Mouse (Mus musculus) R1 (cell line): ENCODE measurements at regions not wholly inside any gene's neighbourhood (a gene's known extent, or its start where the extent isn't known, plus 50 kb on each side); places are given as distances from the start of the nearest gene placed in this dataset.

ENCODE experiments used
- DNase-seq: peaks from one replicate; pipeline ENCODE4 v3.0.0-alpha.2; 2018; ENCODE audit warnings: low read depth, low spot score

DNA sequence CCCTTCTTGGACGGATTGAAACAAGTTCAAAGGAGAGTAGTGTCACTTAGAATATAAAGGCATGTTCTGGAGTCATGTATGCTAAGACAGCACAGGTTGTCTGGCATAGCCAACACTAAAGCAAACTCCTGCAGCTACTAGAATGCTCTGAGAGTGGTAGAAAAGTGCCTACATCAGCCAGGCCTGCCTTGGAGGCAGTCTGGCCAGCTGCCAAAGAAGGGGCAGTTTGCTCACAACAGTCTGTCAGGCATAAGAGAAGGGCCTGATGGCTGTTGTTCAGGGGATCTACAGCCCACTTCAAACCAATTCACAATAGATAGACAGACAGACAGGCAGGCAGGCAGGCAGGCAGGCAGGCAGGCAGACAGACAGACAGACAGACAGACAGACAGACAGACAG, 136.5 kb upstream of the Dap start:
- DNase-seq, result no peak

- DNase-seq, result peak; percentile 16
These were observed 132.1 kb upstream of the Dap start for GRCm38 (mm10) chr15:31091916-31092570.

DNA sequence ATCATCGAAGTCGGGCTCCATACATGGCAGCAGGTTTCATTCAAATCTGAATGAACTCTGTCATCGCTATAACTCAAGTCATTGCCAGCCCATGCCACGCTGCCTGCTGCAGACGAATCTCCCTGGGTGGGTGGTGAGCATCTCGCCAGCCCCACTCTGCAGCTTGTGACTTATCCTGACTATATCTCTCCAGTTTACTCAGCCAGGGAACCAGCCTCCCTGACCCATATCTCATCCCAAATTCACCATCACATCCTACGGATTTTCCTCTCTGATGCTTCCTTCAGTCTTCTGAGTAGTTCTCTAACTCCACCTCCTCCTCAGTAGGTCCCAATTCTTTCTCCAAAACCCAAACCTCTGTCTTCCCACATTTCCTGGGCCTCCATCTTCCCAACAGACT, 127.9 kb upstream of the Dap start:
- DNase-seq, result no peak

GRCm38 (mm10) chr15:31097301-31097700, 126.8 kb upstream of the Dap start:
- no peak for DNase-seq

DNA sequence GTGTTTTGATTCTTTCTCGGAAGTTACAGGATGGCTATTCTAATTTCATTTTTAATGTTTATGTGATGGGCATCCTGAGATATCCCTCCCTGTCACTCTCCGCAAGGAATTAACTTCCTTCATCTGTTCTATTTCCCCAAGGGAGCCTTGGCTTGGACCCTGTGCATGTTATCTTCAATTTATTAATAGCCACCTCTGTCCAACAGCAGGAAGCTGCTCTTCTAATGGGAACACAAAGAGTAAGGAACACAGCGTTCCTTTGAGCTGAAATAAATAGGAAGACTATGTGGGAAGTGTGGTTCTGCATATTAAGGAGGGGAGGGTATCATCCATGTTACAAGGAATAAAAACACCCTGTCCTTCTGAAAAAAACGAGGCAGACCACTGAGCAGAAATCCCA, 119.4 kb upstream of the Dap start:
- no peak for DNase-seq

- DNase-seq, result no peak
These were observed 117.2 kb upstream of the Dap start for GRCm38 (mm10) chr15:31106907-31107306.

GRCm38 (mm10) chr15:31113216-31113615, 110.9 kb upstream of the Dap start:
- DNase-seq, result no peak

GRCm38 (mm10) chr15:31117338-31117737, 106.8 kb upstream of the Dap start:
- DNase-seq, result no peak

- no peak for DNase-seq
These were observed 104.0 kb upstream of the Dap start for GRCm38 (mm10) chr15:31120147-31120546.

DNA sequence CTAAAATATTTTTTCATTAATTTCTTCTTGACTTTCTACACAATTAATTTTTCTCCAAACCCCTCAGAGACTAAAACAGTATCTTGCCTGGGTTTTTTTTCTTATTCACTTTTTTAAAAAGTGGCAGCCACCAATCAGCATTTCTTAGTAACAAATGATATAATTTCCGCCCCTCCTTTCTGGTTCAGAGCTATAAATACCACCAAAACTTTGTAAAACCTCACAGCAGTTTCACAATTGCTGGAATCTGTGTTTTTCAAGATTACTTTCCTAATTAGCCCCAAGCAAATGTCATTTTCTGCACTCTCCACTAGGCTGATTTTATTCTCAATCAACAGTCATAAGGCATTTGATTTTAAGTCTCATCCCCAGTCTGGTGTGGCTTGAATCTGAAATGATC, 98.3 kb upstream of the Dap start:
- no peak for DNase-seq

GRCm38 (mm10) chr15:31126999-31127398, 97.1 kb upstream of the Dap start:
- DNase-seq, result peak; percentile 97

DNA sequence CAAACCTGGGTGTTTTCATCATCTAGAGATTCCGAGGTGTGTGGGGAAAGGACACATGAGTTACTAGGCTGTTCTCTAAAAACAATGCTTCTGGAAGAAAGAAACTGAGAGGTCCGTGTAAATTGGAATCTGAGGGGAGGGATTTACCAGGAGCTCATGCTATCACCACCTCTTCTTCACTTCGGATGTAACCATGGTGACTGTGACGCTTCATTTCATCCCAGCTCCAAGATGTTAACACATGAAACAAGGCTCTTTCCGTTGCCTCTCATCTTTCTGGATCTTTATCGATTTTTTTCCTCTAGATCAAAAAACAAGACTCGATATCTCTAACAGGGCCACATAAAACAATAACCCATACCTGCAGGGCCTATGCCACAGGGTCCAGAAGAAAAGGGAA, 89.2 kb upstream of the Dap start:
- peak; percentile 18 for DNase-seq

- no peak for DNase-seq
These were observed 85.5 kb upstream of the Dap start for GRCm38 (mm10) chr15:31138637-31139036.

DNA sequence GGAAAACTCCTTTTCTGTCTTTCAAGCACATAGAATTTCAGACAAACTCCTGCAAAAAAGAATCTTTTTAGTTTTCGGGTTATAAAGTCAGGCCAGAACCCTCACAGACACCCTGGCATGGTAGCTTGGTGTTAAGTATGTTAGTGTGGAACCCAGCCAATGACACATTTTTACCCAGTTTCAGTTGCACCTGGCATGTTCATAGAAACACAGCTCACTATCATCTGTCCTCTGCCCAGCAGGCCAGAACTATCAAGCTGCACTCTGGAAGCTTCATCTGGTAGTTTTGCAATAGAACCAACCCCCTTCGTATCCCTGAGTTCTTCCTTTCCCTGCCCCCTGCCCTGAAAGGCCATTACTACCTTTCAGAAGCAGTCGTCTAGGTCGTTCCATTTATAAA, 82.4 kb upstream of the Dap start:
- no peak for DNase-seq

GRCm38 (mm10) chr15:31148251-31149145, 75.6 kb upstream of the Dap start:
- DNase-seq, result no peak

GRCm38 (mm10) chr15:31149855-31150254, 74.3 kb upstream of the Dap start:
- DNase-seq, result no peak

GRCm38 (mm10) chr15:31150546-31151471, 73.3 kb upstream of the Dap start:
- peak; percentile 52 for DNase-seq

- no peak for DNase-seq
These were observed 69.0 kb upstream of the Dap start for GRCm38 (mm10) chr15:31155141-31155540.

- DNase-seq, result no peak
These were observed 57.5 kb upstream of the Dap start for GRCm38 (mm10) chr15:31166543-31167105.

DNA sequence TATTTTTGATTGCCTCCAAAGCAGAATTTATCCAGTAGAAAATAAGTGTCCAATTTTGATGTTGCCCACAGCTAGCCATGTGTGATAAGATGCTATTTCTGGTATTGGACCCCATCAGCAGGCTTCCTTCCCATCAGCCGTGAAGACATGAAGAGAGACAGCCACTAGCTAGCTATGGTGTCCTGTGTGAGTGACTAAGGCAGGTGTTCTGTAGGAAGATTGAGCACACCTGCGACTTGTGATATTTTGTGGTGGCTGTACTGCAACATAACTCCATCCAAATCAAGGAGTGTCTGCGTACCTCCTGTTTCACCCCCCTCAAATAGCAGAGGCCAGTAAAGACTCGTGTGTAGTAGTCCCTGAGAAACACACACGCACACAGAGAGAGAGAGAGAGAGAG, 56.6 kb upstream of the Dap start:
- no peak for DNase-seq

GRCm38 (mm10) chr15:31168191-31168590, 55.9 kb upstream of the Dap start:
- DNase-seq, result no peak
